Mouse (Mus musculus) thymus, adult 18-20 months (tissue): Measurements from ENCODE around the gene Ctnna3.
A peak's percentile ranks its signal among the peaks of the same experiment; 100 is the strongest.

Source experiments
- DNase-seq, 2 experiments: peaks; one replicate each; pipeline ENCODE4 v3.0.0; 2022; ENCODE audit warnings: mixed read lengths in 2 of 2

The Ctnna3 gene

GRCm38 (mm10) chr10:63541754-63542153 lies 111.9 kb downstream of the Ctnna3 start:
- no peak for DNase-seq

DNA sequence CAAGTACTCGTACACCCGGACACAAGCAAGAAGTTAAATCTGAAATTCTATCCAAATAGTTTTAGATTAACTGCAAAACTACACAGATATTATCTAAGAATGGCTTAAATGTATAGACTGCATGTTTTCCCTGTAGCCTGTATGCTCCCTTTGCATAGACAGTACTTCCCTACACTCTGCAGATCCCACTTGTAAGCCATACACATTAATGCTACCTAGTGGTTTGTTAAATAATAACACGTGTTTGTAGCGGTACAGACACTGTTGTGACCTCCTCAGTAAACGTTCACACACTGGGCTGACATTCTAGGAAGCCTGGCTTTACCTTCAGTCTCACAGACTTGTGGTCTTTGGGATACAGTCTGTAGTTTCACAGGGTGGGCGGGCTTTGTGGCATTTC lies 112.6 kb downstream of the Ctnna3 start:
- DNase-seq = no peak

- DNase-seq = no peak
Measured at GRCm38 (mm10) chr10:63566691-63567090, 136.8 kb downstream of the Ctnna3 start.

DNA sequence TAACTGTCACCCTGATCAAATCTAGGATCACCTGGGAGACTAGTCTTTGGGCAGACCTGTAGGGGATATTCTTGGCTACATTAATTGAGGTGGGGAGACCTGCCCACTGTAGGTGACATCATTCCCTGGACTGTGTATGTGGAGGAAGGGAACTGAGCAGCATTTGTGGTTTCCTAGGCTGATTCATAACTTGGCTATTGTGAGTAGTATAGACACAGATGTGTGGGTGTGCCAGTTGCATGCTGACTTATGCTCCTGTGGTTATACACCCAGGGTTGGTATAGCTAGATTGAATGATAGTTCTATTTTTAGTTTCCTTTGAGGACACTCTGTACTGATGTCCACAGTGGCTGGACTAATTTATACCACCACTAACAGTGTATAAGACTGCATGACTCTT lies 141.7 kb downstream of the Ctnna3 start:
- DNase-seq = no peak

DNA sequence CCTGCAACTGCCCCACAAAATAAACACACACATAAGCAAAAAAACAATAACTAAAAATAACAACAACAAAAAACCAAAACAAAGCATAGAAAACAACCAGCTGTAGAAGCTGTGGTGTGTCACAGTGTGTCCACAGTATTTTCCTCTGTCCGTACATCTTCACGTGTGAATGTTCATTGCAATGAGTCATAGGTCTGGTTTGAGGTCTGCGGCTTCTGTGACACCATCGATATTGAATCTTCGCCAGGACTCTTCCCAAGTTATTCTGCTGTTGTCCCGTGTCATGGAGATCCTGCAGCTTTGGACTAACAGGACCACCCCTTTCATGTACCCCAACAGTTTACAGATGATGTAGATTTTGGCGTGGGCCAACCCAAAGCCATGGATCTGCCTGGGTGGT lies 143.0 kb downstream of the Ctnna3 start:
- DNase-seq = no peak

- DNase-seq = no peak
Measured at GRCm38 (mm10) chr10:63574100-63574609, 144.3 kb downstream of the Ctnna3 start.

GRCm38 (mm10) chr10:63582608-63583007 lies 152.7 kb downstream of the Ctnna3 start:
- peak in 1 of 2 experiments; percentile 11 for DNase-seq

DNA sequence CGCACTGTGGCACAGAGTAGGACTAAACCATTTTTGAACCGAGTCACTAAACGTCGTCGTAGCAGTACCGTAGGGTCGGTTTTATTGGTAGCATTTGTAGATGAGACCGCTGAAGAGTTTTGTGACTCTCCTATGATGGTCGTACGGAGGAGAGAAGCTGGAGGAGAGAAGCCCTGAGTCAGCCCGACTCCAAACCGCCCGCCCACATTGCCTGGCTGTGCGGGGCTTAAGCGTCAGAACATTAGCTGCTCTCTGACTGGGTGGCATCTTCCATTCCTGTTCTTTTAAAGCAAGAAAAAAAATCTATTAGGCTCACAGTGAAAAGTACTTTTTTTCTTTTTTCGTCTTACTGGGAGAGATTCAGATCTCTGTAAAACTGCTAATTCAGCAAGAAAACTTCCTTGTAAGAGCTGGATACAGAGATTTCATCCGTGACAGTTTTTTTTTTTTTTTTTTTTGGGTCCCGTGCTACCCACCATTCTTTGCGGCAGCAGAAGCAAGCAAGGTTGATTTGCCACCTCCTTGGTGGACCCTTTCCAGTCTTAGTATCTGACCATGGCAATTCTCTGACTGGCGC lies 154.0 kb downstream of the Ctnna3 start:
- no peak for DNase-seq

GRCm38 (mm10) chr10:63599417-63599816 lies 169.5 kb downstream of the Ctnna3 start:
- DNase-seq = no peak

- DNase-seq = no peak
Measured at GRCm38 (mm10) chr10:63601206-63601605, 171.3 kb downstream of the Ctnna3 start.

GRCm38 (mm10) chr10:63628546-63628945 lies 198.6 kb downstream of the Ctnna3 start:
- DNase-seq = no peak

GRCm38 (mm10) chr10:63633915-63634314 lies 204.0 kb downstream of the Ctnna3 start:
- no peak for DNase-seq

- DNase-seq = no peak
Measured at GRCm38 (mm10) chr10:63637987-63638386, 208.1 kb downstream of the Ctnna3 start.

GRCm38 (mm10) chr10:63647300-63647699 lies 217.4 kb downstream of the Ctnna3 start:
- DNase-seq = no peak

GRCm38 (mm10) chr10:63650307-63650706 lies 220.4 kb downstream of the Ctnna3 start:
- no peak for DNase-seq

DNA sequence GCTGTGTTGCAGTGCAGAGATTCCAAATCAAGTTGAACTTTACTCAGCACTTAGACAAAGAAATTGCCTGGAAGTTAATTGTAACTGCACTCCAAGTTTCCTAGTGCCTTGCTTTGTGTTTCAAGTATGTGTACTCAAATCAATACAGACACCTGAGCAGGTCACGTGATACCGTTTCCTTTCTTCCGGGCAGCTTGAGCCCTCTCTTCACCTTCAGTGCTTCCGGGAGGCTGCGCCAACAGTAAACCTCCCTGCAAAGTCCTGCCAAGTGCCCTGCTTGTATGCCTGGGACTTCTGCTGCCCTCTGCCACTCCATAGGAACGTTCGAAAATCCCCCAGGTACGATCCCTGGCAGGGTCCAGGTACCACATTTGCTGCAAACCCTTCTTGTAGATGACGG lies 223.0 kb downstream of the Ctnna3 start:
- DNase-seq = no peak

GRCm38 (mm10) chr10:63653571-63653970 lies 223.7 kb downstream of the Ctnna3 start:
- no peak for DNase-seq

DNA sequence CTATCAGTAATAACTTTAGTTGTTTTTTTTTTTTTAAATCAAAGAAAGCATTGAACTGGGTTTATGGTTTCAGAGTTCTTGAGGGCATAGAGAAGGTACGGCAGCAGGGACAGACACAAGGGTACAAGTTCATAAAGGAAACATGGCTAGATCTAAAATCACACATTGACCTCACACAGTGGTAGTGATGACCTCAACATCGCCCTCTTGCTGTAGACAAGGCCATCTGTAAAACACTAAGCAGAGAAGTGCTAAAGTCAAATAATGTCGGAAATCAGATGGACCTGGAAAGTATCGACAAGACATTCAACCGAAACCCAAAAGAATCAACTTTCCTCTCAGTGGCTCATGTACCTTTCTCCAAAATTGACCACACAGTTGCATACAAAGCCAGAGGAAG lies 224.7 kb downstream of the Ctnna3 start:
- no peak for DNase-seq

DNA sequence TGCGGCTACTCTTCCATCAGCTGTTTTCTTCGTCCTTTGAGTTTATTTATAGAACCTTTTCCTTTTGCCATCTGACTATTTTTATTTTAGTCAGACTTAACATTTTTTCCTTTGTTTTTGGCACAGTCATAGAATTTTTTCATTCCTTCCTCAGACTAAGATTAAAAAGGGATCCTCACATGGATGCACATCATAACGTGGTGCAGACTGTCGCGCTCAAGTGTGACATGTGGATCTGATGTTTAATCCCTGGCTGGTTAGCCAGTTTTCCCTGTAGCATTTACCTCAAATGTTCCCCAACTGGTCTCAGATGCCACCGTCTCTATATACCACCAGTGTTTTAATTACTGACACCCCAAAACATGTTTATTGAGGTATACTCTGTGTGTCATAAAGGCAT lies 246.4 kb downstream of the Ctnna3 start:
- no peak for DNase-seq

DNA sequence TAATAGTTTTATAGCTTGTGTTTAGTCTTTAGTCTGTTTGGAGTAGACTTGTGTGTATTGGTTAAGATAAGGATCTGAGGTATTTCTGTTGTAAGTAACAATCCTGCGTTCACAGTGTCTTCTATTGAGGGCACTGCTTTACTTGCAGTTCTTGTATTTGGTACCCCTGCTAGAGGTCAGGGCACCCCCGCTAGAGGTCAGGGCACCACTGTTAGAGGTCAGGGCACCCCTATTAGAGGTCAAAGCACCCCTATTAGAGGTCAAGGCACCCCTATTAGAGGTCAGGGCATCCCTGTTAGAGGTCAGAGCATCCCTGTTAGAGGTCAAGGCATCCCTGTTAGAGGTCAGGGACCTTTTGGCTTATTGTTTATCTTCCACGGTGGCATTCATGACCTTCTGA lies 259.3 kb downstream of the Ctnna3 start:
- no peak for DNase-seq

- no peak for DNase-seq
Measured at GRCm38 (mm10) chr10:63689651-63690050, 259.8 kb downstream of the Ctnna3 start.

- DNase-seq = no peak
Measured at GRCm38 (mm10) chr10:63692039-63692438, 262.1 kb downstream of the Ctnna3 start.

DNA sequence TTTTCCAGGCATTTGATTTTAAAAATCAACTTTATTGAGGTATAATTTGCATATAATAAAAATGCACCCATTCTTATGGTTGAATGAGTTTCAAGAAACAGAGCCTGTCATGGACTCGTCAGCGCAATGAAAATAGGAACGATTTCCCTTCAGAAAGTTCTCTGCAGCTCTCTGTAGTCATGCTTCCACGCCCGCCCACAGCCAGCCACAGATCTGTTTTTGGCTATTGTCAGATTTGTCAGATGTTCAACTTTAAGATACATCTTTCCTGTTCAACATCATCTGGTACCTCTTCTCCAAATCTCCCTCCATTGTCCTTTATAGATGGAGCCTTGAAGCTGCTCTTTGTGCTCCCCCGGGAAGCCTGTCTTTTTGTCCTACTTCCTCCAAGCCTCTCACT lies 280.3 kb downstream of the Ctnna3 start:
- no peak for DNase-seq

DNA sequence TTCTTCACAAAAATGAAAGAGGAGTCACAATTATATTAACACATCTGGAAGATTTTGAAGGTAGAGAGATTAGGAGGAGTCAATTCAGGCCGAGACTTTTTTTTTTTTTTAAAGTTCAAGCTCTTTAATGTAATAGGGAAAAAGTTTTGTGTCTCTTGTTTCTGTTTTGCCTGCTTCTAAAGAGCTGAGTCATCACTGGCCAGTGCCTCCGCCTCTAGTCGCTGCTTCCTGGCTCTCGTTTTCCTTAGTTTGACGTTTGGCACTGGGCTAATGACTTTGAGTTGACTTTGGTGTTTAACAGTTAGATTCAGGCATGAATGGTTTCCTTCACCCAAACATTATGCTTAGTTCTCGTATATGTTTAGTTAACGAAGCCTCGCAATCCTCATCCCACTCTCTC lies 282.6 kb downstream of the Ctnna3 start:
- DNase-seq = no peak

- DNase-seq = no peak
Measured at GRCm38 (mm10) chr10:63714151-63714550, 284.3 kb downstream of the Ctnna3 start.
